Mouse (Mus musculus): Measurements from ENCODE around the gene G6pc2. TPM values are rescaled to one million over a fixed set of nuclear protein-coding genes. Genes with fewer than 3 reads are reported as not detected.

Gene G6pc2
- polyA plus RNA-seq, 1 experiment from 2014 or later, result not detected

- no peaks in the 10 kb centered on the region for H3K4me1 ChIP-seq (ENCODE audit: control insufficient read depth, insufficient read depth, low read length)
- H3K4me2 ChIP-seq (ENCODE audit: low read depth), result no peak overlapping the region
- no peaks in the 10 kb centered on the region for H3K9me3 ChIP-seq (ENCODE audit: control insufficient read depth, low read length)
- no peak for ATAC-seq (ENCODE audit: insufficient read depth, low FRiP score, low TSS enrichment)
- 91% methylated on average over 9 of the region's 9 CpGs for WGBS
- no peak overlapping the region for H3K9ac ChIP-seq (ENCODE audit: low read length)
- no peak overlapping the region for H3K4me3 ChIP-seq (ENCODE audit: low read depth, low read length)
- H3K27me3 ChIP-seq (ENCODE audit: control insufficient read depth, insufficient read depth, low read length), result no peaks in the 10 kb centered on the region
- DNase-seq (ENCODE audit: low spot score), result no peak
- no peak overlapping the region for H3K27ac ChIP-seq (ENCODE audit: low read depth, low read length)
- no peaks in the 10 kb centered on the region for H3K36me3 ChIP-seq (ENCODE audit: control insufficient read depth, insufficient read depth, low read length)
These were observed 16.0 kb downstream of the G6pc2 start for GRCm38 (mm10) chr2:69226876-69227275.

GRCm38 (mm10) chr2:69228635-69229034 is 17.8 kb downstream of the G6pc2 start:
- no peaks in the 10 kb centered on the region for H3K4me1 ChIP-seq (ENCODE audit: control insufficient read depth, insufficient read depth, low read length)
- H3K4me3 ChIP-seq (ENCODE audit: low read depth, low read length), result no peak overlapping the region
- DNase-seq (ENCODE audit: low spot score), result no peak
- H3K9me3 ChIP-seq (ENCODE audit: control insufficient read depth, low read length), result no peaks in the 10 kb centered on the region
- H3K4me2 ChIP-seq (ENCODE audit: low read depth), result no peak overlapping the region
- no peak for ATAC-seq (ENCODE audit: insufficient read depth, low FRiP score, low TSS enrichment)
- no peak overlapping the region for H3K27ac ChIP-seq (ENCODE audit: low read depth, low read length)
- H3K36me3 ChIP-seq (ENCODE audit: control insufficient read depth, insufficient read depth, low read length), result no peaks in the 10 kb centered on the region
- H3K9ac ChIP-seq (ENCODE audit: low read length), result no peak overlapping the region
- no peaks in the 10 kb centered on the region for H3K27me3 ChIP-seq (ENCODE audit: control insufficient read depth, insufficient read depth, low read length)
- 73% methylated on average over 6 of the region's 6 CpGs for WGBS

- no peak for DNase-seq (ENCODE audit: low spot score)
- no peak overlapping the region for H3K9ac ChIP-seq (ENCODE audit: low read length)
These were observed 19.3 kb downstream of the G6pc2 start for GRCm38 (mm10) chr2:69230137-69230536.

GRCm38 (mm10) chr2:69232101-69232500 is 21.2 kb downstream of the G6pc2 start:
- ATAC-seq (ENCODE audit: insufficient read depth, low FRiP score, low TSS enrichment) (no peak), DNase-seq (ENCODE audit: low spot score) (no peak)
- H3K27ac ChIP-seq (ENCODE audit: low read depth, low read length), result no peak overlapping the region
- no peak overlapping the region for H3K4me3 ChIP-seq (ENCODE audit: low read depth, low read length)
- no peaks in the 10 kb centered on the region for H3K4me1 ChIP-seq (ENCODE audit: control insufficient read depth, insufficient read depth, low read length)
- H3K9ac ChIP-seq (ENCODE audit: low read length), result no peak overlapping the region
- no peaks in the 10 kb centered on the region for H3K9me3 ChIP-seq (ENCODE audit: control insufficient read depth, low read length)
- H3K36me3 ChIP-seq (ENCODE audit: control insufficient read depth, insufficient read depth, low read length), result no peaks in the 10 kb centered on the region
- no peak overlapping the region for H3K4me2 ChIP-seq (ENCODE audit: low read depth)
- no peaks in the 10 kb centered on the region for H3K27me3 ChIP-seq (ENCODE audit: control insufficient read depth, insufficient read depth, low read length)

More at GRCm38 (mm10) chr2:69230137-69230536, 19.3 kb downstream of the G6pc2 start:
- Histone ChIP-seq H3K9me3 (ENCODE audit: control insufficient read depth, low read length) (no peaks in the 10 kb centered on the region), H3K4me2 (ENCODE audit: low read depth) (no peak overlapping the region), H3K36me3 (ENCODE audit: control insufficient read depth, insufficient read depth, low read length) (no peaks in the 10 kb centered on the region), H3K4me1 (ENCODE audit: control insufficient read depth, insufficient read depth, low read length) (no peaks in the 10 kb centered on the region), H3K4me3 (ENCODE audit: low read depth, low read length) (no peak overlapping the region), H3K27ac (ENCODE audit: low read depth, low read length) (no peak overlapping the region), H3K27me3 (ENCODE audit: control insufficient read depth, insufficient read depth, low read length) (no peaks in the 10 kb centered on the region)
- 93% methylated on average over 2 of the region's 2 CpGs for WGBS
- no peak for ATAC-seq (ENCODE audit: insufficient read depth, low FRiP score, low TSS enrichment)

- Histone ChIP-seq H3K9ac (ENCODE audit: low read length) (no peak overlapping the region), H3K4me2 (ENCODE audit: low read depth) (no peak overlapping the region), H3K36me3 (ENCODE audit: control insufficient read depth, insufficient read depth, low read length) (no peaks in the 10 kb centered on the region), H3K27ac (ENCODE audit: low read depth, low read length) (no peak overlapping the region), H3K9me3 (ENCODE audit: control insufficient read depth, low read length) (no peaks in the 10 kb centered on the region), H3K27me3 (ENCODE audit: control insufficient read depth, insufficient read depth, low read length) (no peaks in the 10 kb centered on the region), H3K4me1 (ENCODE audit: control insufficient read depth, insufficient read depth, low read length) (no peaks in the 10 kb centered on the region), H3K4me3 (ENCODE audit: low read depth, low read length) (no peak overlapping the region)
- 87% methylated on average over 5 of the region's 5 CpGs for WGBS
- ATAC-seq (ENCODE audit: insufficient read depth, low FRiP score, low TSS enrichment), result no peak
- no peak for DNase-seq (ENCODE audit: low spot score)
These were observed 24.3 kb downstream of the G6pc2 start for GRCm38 (mm10) chr2:69234976-69235678.

- H3K9me3 ChIP-seq (ENCODE audit: control insufficient read depth, low read length), result no peaks in the 10 kb centered on the region
- H3K36me3 ChIP-seq (ENCODE audit: control insufficient read depth, insufficient read depth, low read length), result no peaks in the 10 kb centered on the region
- H3K4me1 ChIP-seq (ENCODE audit: control insufficient read depth, insufficient read depth, low read length), result no peaks in the 10 kb centered on the region
- no peak for DNase-seq (ENCODE audit: low spot score)
- no peak overlapping the region for H3K9ac ChIP-seq (ENCODE audit: low read length)
- no peak overlapping the region for H3K4me2 ChIP-seq (ENCODE audit: low read depth)
- H3K4me3 ChIP-seq (ENCODE audit: low read depth, low read length), result no peak overlapping the region
- no peak overlapping the region for H3K27ac ChIP-seq (ENCODE audit: low read depth, low read length)
- no peaks in the 10 kb centered on the region for H3K27me3 ChIP-seq (ENCODE audit: control insufficient read depth, insufficient read depth, low read length)
- 65% methylated on average over 9 of the region's 9 CpGs for WGBS
- no peak for ATAC-seq (ENCODE audit: insufficient read depth, low FRiP score, low TSS enrichment)
These were observed 28.4 kb downstream of the G6pc2 start for GRCm38 (mm10) chr2:69239315-69239714.

- no peak for ATAC-seq (ENCODE audit: insufficient read depth, low FRiP score, low TSS enrichment)
- no peak for DNase-seq (ENCODE audit: low spot score)
- H3K27ac ChIP-seq (ENCODE audit: low read depth, low read length), result no peak overlapping the region
- 27% methylated on average over 2 of the region's 2 CpGs for WGBS
- no peaks in the 10 kb centered on the region for H3K36me3 ChIP-seq (ENCODE audit: control insufficient read depth, insufficient read depth, low read length)
- H3K9me3 ChIP-seq (ENCODE audit: control insufficient read depth, low read length), result no peaks in the 10 kb centered on the region
- H3K4me2 ChIP-seq (ENCODE audit: low read depth), result no peak overlapping the region
- no peak overlapping the region for H3K4me3 ChIP-seq (ENCODE audit: low read depth, low read length)
- no peaks in the 10 kb centered on the region for H3K4me1 ChIP-seq (ENCODE audit: control insufficient read depth, insufficient read depth, low read length)
- H3K9ac ChIP-seq (ENCODE audit: low read length), result no peak overlapping the region
- H3K27me3 ChIP-seq (ENCODE audit: control insufficient read depth, insufficient read depth, low read length), result no peaks in the 10 kb centered on the region
These were observed 34.1 kb downstream of the G6pc2 start for GRCm38 (mm10) chr2:69244924-69245323.

GRCm38 (mm10) chr2:69247081-69247480 is 36.2 kb downstream of the G6pc2 start:
- WGBS, result 97% methylated on average over 1 of the region's 1 CpGs
- no peak for ATAC-seq (ENCODE audit: insufficient read depth, low FRiP score, low TSS enrichment)
- Histone ChIP-seq H3K4me3 (ENCODE audit: low read depth, low read length) (no peak overlapping the region), H3K9me3 (ENCODE audit: control insufficient read depth, low read length) (no peaks in the 10 kb centered on the region), H3K36me3 (ENCODE audit: control insufficient read depth, insufficient read depth, low read length) (no peaks in the 10 kb centered on the region), H3K4me1 (ENCODE audit: control insufficient read depth, insufficient read depth, low read length) (no peaks in the 10 kb centered on the region), H3K27ac (ENCODE audit: low read depth, low read length) (no peak overlapping the region), H3K9ac (ENCODE audit: low read length) (no peak overlapping the region), H3K4me2 (ENCODE audit: low read depth) (no peak overlapping the region), H3K27me3 (ENCODE audit: control insufficient read depth, insufficient read depth, low read length) (no peaks in the 10 kb centered on the region)
- DNase-seq (ENCODE audit: low spot score), result no peak

- Histone ChIP-seq H3K4me2 (ENCODE audit: low read depth) (no peak overlapping the region), H3K9ac (ENCODE audit: low read length) (no peak overlapping the region), H3K9me3 (ENCODE audit: control insufficient read depth, low read length) (no peaks in the 10 kb centered on the region), H3K27me3 (ENCODE audit: control insufficient read depth, insufficient read depth, low read length) (no peaks in the 10 kb centered on the region), H3K27ac (ENCODE audit: low read depth, low read length) (no peak overlapping the region), H3K4me3 (ENCODE audit: low read depth, low read length) (no peak overlapping the region), H3K36me3 (ENCODE audit: control insufficient read depth, insufficient read depth, low read length) (no peaks in the 10 kb centered on the region), H3K4me1 (ENCODE audit: control insufficient read depth, insufficient read depth, low read length) (no peaks in the 10 kb centered on the region)
- 55% methylated on average over 16 of the region's 16 CpGs for WGBS
- ATAC-seq (ENCODE audit: insufficient read depth, low FRiP score, low TSS enrichment) (no peak), DNase-seq (ENCODE audit: low spot score) (no peak)
These were observed 37.4 kb downstream of the G6pc2 start for GRCm38 (mm10) chr2:69248221-69248755.

Data from neural tube, embryonic 11.5 days (tissue).